Mouse (Mus musculus) ovary, postnatal 10 days (tissue): ENCODE data around the gene Rsph9.

Experiments
- DNase-seq: peaks from one replicate; pipeline ENCODE4 v3.0.0; 2022; ENCODE audit warnings: low spot score

Rsph9 gene

DNA sequence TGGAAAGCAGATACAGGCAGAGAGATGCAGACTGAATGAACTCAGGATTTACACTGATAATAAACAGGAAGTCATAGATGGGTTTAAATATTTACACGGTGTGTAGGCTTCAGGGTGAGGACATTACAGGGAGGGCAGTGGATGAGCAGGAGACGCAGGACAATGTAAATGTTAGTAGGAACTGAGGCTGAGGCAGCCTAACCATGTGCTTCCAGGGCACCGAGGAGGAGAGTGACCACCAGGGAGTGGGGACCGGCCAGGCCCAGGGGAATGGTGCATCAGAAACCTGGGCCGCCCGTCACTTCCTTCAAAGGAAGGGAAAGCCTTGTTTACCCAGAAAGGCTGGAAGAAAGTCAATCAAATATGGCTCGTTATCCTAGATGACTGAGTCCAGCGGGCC is 45.5 kb downstream of the Rsph9 start:
- DNase-seq: no peak

DNA sequence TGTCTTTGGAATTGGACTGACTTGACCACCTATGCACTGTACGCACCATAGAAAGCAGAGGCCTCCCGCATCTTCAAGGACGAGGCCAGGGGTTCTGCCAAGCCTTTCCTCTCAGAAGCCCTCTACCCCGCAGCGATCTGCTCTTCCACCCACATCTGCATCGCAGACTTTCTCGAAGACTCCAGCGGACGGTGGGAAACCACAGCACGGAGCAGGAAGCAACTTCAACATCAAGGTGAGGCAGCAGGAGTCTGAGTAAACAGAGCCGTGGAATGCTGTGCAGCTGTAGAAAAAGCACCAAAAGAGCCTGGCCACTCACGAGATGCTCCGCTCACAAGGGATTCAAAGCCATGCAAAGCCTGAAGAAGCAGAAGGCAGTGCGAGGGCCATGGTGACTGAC is 52.1 kb downstream of the Rsph9 start:
- no peak for DNase-seq

GRCm38 (mm10) chr17:46091351-46091750 is 52.7 kb downstream of the Rsph9 start:
- no peak for DNase-seq

GRCm38 (mm10) chr17:46086341-46086870 is 57.6 kb downstream of the Rsph9 start:
- DNase-seq: no peak

- DNase-seq: peak; percentile 84
Observed at GRCm38 (mm10) chr17:46084091-46084501, 59.9 kb downstream of the Rsph9 start.

- no peak for DNase-seq
Observed at GRCm38 (mm10) chr17:46083381-46083780, 60.6 kb downstream of the Rsph9 start.

GRCm38 (mm10) chr17:46081657-46082056 is 62.4 kb downstream of the Rsph9 start:
- no peak for DNase-seq

GRCm38 (mm10) chr17:46081042-46081441 is 63.0 kb downstream of the Rsph9 start:
- DNase-seq: no peak

DNA sequence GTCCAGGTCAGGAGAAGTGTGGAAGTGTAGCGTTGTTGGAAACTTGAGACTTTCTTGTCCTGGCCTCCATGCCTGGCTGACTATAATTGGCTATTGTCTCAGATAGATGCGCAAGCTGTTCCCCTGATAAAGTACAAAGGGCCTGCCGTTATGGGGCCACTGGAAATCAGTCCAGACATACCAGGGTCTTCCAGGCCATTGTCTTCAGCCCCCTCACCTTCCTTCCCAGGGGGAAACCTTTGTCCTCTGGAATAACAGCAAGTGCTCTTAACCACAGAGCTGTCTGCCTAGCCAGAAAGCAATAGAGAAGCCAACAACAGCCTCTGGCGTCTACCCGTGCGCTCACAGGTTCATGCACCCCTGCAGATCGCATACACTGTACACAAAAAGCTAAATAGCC is 63.6 kb downstream of the Rsph9 start:
- DNase-seq: no peak

GRCm38 (mm10) chr17:46079037-46079436 is 65.0 kb downstream of the Rsph9 start:
- no peak for DNase-seq

- DNase-seq: no peak
Observed at GRCm38 (mm10) chr17:46077921-46078534, 66.0 kb downstream of the Rsph9 start.

GRCm38 (mm10) chr17:46076260-46076551 is 67.8 kb downstream of the Rsph9 start:
- DNase-seq: no peak

DNA sequence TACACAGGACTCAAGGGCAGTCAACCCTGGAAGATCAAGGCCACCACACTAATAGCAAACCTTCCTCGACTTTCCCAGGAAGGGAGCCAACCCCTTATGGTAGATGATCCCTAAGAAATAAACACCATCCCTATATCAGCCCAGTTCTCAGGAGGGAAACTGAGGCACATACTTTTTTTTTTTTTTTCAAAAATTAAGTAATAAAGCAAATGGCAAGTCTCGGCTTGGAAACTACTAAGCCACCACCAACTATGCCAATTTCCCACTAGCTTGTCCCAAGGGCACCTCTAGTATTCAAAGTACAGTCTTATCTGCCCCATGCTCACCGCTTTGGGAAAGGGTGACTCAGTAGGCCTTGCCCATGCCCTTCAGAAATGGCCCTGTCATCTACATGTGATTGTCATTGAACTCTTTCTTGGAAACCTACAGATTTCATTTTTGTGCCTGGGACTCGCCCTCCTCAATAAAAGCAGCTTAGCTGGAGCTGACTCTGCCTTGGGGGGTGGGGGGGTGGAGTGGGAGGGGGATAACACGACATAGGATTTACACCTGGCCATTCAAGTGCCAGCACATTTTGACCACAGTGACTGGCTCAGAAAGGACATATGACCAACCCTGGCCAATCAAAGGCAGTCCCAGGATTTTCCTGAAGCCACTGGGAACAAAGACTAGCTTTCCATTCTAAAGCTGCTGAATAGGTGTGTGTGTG is 68.3 kb downstream of the Rsph9 start:
- DNase-seq: no peak

DNA sequence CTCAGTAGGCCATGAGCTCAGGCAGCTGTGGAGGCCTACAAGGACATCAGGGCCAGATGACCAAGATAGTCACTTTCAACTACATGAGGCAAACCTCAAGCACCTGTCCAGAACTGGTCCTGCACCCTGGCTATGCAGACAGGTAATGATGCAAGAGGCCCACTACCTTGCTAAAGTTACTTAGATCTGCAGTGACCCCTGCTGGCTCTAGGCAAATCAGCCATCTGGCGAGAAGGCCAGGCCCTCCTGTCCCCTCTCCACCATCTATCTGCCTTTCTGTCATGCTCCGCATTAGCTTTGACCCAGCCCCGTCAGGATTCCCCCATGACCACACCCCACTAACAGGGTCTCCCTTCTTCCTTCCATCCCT is 68.9 kb downstream of the Rsph9 start:
- no peak for DNase-seq

- no peak for DNase-seq
Observed at GRCm38 (mm10) chr17:46074398-46075115, 69.5 kb downstream of the Rsph9 start.

GRCm38 (mm10) chr17:46073730-46074301 is 70.2 kb downstream of the Rsph9 start:
- no peak for DNase-seq
